Mouse (Mus musculus) monocyte, adult 2 months (primary cell): Measurements from ENCODE around the gene Zfp825.
A peak's percentile ranks its signal among the peaks of the same experiment; 100 is the strongest.
"Not testable (repeated sequence)": the region's sequence is repeated elsewhere in the genome, so short reads cannot be mapped to it uniquely, and the experiment has no call there.

ENCODE experiments used
- DNase-seq, 2 experiments: peaks; one replicate each; pipeline ENCODE4 v3.0.0; 2022; ENCODE audit warnings: low spot score in 2 of 2, low read depth in 1 of 2

Gene Zfp825

GRCm38 (mm10) chr13:74493911-74494679 lies at the start of gene Zfp825:
Gene Zfp825 (minus strand): TSS chr13:74493992.
- DNase-seq, result peak; percentile 5 to 9

GRCm38 (mm10) chr13:74535418-74535817 lies 41.6 kb upstream of the Zfp825 start:
- DNase-seq, result not testable (repeated sequence)

DNA sequence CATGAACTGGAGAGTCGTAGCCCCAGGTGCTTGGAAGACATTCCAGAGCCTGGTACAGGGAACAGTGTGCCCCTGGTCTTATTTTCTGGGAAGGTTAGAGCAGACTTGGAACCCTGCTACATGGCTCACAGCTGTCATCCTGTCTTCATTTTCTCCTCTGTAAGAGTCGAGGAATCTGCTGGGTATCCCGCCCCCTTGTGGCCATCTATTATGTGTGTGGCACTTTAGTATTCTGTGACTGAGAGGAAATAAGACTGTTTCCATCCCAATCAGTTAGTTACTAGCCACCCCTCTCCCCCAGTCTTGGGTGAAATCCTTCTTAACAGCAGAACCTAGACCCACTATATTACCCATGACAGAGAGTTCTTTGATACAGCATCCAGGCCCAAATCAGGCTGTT lies 41.1 kb upstream of the Zfp825 start:
- DNase-seq, result not testable (repeated sequence)

DNA sequence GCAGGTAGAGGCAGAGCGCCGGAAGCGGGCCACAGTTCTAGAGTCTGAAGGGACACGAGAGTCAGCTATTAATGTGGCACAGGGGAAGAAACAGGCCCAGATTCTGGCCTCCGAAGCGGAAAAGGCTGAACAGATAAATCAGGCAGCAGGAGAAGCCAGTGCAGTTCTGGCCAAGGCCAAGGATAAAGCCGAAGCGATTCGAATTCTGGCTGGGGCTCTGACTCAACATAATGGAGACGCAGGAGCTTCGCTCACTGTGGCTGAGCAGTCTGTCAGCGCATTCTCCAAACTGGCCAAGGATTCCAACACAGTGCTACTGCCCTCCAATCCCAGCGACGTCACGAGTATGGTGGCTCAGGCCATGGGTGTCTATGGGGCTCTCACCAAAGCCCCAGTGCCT lies 40.3 kb upstream of the Zfp825 start:
- no peak for DNase-seq

DNA sequence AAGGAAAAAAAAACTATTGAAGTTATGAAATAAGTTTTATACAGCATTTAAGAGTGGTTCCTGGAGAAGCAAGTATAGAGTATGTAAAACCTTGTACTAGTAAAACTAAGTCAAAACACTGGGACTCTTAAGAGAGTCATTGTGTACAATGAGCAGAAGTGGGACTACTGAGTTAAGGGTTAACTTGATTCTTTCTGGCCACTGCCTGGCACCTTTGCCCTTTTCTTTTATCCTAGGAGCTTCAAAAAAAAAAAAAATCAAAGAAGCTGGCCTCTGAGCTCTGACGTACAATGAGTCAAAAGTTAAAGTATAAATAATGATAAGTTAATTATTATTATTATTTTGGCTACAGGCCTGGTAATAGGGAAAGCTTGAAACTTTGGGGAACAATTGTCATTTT lies 37.5 kb upstream of the Zfp825 start:
- not testable (repeated sequence) for DNase-seq

- not testable (repeated sequence) for DNase-seq
These were observed 35.6 kb upstream of the Zfp825 start for GRCm38 (mm10) chr13:74529372-74529715.

- DNase-seq, result not testable (repeated sequence)
These were observed 35.0 kb upstream of the Zfp825 start for GRCm38 (mm10) chr13:74528519-74529371.

- peak; percentile 26 to 28 for DNase-seq
These were observed 28.9 kb upstream of the Zfp825 start for GRCm38 (mm10) chr13:74522481-74523237.

GRCm38 (mm10) chr13:74522141-74522480 lies 28.3 kb upstream of the Zfp825 start:
- DNase-seq, result not testable (repeated sequence)

GRCm38 (mm10) chr13:74507981-74508380 lies 14.2 kb upstream of the Zfp825 start:
- not testable (repeated sequence) for DNase-seq

- not testable (repeated sequence) for DNase-seq
These were observed 9.1 kb upstream of the Zfp825 start for GRCm38 (mm10) chr13:74502851-74503250.

GRCm38 (mm10) chr13:74499696-74500095 lies 5.9 kb upstream of the Zfp825 start:
- DNase-seq, result not testable (repeated sequence)

GRCm38 (mm10) chr13:74484326-74484725 lies 9.5 kb downstream of the Zfp825 start:
- not testable (repeated sequence) for DNase-seq

DNA sequence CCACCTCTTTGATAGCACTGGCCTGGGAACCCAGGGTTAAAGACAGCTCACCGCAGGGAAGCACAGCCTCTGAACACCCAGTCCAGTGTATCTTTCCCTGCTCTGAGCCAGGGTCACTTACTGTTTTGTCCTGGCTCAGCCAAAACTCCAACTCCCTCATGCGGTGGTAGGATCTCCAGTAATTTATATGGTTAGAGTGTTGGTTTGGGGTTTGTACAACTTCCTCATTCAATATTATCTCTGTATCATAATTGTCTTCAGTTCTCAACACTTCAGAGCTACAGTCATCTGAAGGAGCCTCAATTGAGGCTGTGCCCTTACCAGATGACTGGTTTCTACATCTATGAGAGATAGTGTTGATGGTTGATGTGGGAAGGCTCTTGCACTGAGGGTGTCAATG lies 22.3 kb downstream of the Zfp825 start:
- not testable (repeated sequence) for DNase-seq

DNA sequence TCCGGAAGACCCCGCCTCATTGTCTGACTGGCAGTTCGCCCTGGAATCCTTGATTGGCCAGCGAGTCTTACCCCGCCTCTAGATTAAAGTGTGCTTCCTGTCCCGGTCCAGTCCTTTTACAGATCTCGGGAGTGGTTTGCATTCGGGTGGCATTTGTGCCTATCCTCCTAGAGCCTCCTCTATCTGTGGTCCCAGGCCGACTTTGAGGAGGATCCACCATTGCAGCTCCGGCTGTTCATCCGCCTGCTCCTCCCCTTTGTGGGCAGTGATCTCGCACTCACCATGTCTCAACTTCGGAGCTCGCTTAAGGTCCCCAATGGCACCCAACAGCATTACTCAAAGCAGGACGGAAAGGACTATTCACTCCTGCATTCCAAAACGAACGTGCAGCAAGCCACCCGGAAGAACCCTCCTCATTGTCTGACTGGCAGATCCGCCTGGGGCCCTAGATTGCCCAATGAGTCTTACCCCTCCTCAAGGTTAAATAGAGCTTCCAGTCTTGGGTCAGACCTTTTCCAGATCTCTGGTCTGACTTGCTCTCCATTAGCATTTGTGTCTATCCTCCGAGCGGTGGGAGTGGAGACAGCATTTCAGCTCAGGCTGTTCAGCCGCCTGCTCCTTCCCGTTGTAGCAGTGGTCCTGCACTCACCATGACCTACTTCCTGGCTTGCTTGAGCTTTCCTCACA lies 30.9 kb downstream of the Zfp825 start:
- peak; percentile 5 to 16 for DNase-seq

- DNase-seq, result not testable (repeated sequence)
These were observed 31.5 kb downstream of the Zfp825 start for GRCm38 (mm10) chr13:74462318-74462698.

DNA sequence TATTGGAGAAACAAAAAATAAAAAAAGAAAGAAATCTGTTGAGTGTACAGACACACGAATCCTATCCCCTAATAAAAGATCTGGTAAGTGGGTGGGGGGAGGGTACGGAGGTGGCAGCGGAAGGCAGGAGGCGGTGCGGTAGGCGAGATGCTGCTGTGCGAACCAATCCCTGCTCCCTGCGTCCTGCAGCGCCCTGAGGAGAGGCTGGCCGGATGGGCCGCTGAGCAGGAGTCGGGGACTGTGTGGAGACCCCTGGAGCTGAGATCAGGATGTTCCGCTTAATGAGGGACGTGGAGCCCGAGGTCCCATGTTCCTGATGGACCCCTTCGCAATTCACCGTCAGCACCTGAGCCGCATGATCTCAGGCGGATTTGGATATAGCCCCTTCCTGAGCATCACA lies 53.9 kb downstream of the Zfp825 start:
- no peak for DNase-seq
